Mouse (Mus musculus): ENCODE measurements at regions not wholly inside any gene's neighbourhood (a gene's known extent, or its start where the extent isn't known, plus 50 kb on each side); places are given as distances from the start of the nearest gene placed in this dataset.
"Not testable (repeated sequence)": the region's sequence is repeated elsewhere in the genome, so short reads cannot be mapped to it uniquely, and the experiment has no call there.

DNA sequence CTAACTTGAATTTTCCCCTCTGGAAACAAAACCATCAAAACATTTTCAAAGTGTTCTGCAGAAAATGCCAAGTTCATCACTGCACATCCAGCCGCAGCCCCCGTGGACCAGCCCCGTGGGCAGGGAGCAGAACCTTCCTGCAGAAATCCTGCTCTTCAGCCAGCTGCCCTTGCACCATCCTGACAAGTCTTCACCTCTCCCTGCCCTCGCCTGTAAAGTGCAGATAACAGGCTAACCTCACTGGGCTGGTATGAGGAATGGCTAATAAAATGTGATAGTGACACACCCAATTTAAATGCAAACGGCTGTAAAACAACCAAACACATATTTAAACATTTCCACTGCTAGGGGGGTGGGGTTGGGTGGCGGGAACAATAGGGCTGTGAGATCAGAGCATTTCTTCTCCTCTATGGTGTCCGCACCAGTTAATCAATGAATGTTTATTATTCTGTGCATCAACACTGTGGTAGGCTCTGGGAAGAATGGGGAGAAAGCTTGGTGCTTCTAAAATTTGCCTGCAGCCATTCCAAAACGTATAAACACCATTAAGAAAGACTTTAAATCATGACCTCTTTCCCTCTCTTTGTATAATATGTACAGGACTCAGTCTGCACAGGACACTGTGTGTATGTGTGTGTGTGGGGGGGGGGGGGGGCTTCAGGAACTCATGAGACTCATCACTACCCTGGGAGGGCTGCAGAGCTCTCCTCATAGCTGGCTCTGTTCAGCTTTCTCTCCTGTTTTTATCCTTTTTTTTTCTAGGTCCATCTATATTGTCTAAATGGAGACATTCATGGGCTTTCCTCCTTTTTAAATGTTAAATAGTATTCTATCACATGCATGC is 215.1 kb upstream of the Klf3 start:
- no peaks in the 10 kb centered on the region for H3K27me3 ChIP-seq (ENCODE audit: control insufficient read depth, insufficient read depth, low read length, poor library complexity, severe bottlenecking)
- DNase-seq (ENCODE audit: low read depth, low spot score) = no peak
- H3K36me3 ChIP-seq (ENCODE audit: control insufficient read depth, insufficient read depth, low read length, poor library complexity, severe bottlenecking) = no peaks in the 10 kb centered on the region; the same call in 1 of the 2 replicates

DNA sequence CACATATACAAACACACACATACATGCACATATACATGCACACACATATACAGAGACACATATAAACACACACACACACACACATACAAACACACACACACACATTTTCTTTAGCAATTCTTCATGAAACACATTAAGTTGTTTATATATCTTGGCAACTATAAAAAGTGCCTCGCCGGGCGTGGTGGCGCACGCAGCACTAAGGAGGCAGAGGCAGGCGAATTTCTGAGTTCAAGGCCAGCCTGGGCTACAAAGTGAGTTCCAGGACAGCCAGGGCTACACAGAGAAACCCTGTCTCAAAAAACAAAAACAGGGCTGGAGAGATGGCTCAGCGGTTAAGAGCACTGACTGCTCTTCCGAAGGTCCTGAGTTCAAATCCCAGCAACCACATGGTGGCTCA is 214.4 kb upstream of the Klf3 start:
- H3K27me3 ChIP-seq (ENCODE audit: control insufficient read depth, insufficient read depth, low read length, poor library complexity, severe bottlenecking); H3K36me3 ChIP-seq (ENCODE audit: control insufficient read depth, insufficient read depth, low read length, poor library complexity, severe bottlenecking); DNase-seq (ENCODE audit: low read depth, low spot score): not testable (repeated sequence)

DNA sequence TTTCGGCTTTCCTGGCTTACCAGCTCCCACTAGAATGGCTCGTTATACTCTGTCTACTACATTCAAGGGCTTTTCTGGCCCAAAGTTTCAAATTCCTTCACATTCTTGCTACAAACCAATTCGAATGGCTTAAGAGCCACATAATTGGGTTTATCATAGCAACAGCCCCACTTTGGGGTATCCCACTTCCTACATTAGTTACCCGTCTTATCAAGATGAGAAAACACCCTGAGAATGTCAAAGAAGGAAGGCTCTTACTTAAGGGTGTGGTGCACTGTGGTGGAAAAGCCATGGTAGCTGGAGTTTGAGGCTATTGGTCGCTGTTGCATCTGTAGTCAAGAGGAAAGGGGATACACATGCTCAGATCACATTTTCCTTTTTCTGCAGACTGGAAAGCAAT is 213.2 kb upstream of the Klf3 start:
- Histone ChIP-seq H3K27me3 (ENCODE audit: control insufficient read depth, insufficient read depth, low read length, poor library complexity, severe bottlenecking) (no peaks in the 10 kb centered on the region), H3K36me3 (ENCODE audit: control insufficient read depth, insufficient read depth, low read length, poor library complexity, severe bottlenecking) (no peaks in the 10 kb centered on the region; the same call in 1 of the 2 replicates)
- no peak for DNase-seq (ENCODE audit: low read depth, low spot score)

DNA sequence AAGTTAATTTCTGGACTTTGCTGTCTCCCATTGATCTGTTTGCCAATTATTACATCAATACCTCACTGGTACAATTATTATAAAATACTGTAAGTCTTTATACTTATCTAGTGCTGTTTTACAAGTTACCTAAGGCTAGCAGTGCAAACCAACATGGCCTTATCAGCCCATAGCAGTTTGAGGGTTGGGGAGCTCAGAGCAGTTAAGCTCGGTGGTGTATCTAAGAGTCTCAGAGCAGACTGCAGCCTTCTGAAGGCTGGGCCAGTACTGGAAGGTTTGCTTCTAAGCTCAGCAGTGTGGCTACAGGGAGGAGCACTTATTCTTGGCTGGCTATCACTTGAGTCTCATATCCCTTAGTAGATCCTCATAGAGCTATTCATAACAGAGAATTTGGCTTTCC is 212.4 kb upstream of the Klf3 start:
- Histone ChIP-seq H3K27me3 (ENCODE audit: control insufficient read depth, insufficient read depth, low read length, poor library complexity, severe bottlenecking) (no peaks in the 10 kb centered on the region), H3K36me3 (ENCODE audit: control insufficient read depth, insufficient read depth, low read length, poor library complexity, severe bottlenecking) (no peaks in the 10 kb centered on the region)
- DNase-seq (ENCODE audit: low read depth, low spot score) = no peak

DNA sequence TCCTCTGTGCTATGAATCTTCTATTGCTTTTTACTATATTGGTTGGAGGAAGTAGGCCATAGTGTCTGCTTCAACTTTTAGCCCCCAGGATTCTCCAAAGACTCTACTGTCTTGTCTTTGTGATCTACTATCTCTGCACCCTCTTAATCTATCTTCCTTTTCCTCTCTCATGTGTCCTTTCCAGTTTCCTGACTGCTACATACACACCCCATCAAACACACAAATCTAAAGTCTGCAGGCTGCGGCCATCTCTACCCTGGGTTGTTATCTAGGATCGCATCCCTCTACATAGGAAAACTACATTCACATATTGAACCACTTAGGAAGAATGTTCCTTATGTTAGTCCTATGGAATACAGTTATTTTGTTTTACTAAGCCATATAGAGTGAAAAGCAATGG is 211.4 kb upstream of the Klf3 start:
- H3K27me3 ChIP-seq (ENCODE audit: control insufficient read depth, insufficient read depth, low read length, poor library complexity, severe bottlenecking) = no peaks in the 10 kb centered on the region
- DNase-seq (ENCODE audit: low read depth, low spot score) = no peak
- no peaks in the 10 kb centered on the region for H3K36me3 ChIP-seq (ENCODE audit: control insufficient read depth, insufficient read depth, low read length, poor library complexity, severe bottlenecking)

DNA sequence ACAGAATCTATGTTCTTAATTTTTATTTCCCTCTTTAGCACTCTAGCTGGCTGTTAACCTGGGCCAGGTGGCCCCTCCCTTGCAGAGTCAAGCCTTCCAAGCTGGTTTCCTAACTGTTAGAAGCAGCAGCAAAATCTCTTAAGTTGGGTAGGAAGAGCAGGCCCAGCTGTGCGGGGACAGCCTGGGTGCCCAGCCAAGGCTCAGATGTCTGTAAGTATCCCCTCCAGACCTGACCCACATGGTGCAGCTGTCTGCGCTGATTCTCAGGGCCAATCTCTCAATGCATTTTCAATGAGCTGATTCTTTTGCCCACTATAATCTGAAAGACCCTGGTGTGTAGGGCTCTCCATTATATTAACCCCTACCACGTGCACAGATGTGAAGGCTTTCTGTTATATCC is 208.0 kb upstream of the Klf3 start:
- no peak for DNase-seq (ENCODE audit: low read depth, low spot score)
- H3K36me3 ChIP-seq (ENCODE audit: control insufficient read depth, insufficient read depth, low read length, poor library complexity, severe bottlenecking) = no peaks in the 10 kb centered on the region
- H3K27me3 ChIP-seq (ENCODE audit: control insufficient read depth, insufficient read depth, low read length, poor library complexity, severe bottlenecking) = no peaks in the 10 kb centered on the region

DNA sequence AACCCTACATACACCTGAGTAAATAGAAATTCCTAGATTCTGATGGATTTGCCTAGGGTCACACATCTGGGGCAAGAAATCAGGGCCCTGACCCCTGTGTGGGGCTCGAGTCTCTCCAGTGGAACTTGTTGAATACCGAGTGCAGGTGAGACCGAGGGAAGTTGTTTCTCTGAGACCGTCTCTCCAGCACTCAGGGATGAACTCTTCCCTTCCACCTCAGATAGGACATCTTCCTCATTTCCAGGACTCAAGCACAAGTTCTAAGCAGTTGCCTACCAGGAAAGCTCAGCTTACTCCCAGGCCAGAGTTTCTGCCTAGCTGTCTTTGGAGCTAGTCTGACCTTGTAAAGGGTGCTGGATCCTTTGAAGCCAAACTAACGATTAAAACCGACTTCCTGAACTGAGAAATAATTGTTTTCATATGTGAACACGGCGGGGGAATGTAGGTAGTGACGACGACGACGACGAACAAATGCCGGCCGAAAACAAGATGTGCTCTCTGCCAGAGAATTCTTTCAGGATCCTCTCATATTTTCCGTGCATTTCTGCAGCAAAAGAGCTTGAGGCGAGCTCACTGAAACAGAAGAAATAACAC is 207.3 kb upstream of the Klf3 start:
- H3K27me3 ChIP-seq (ENCODE audit: control insufficient read depth, insufficient read depth, low read length, poor library complexity, severe bottlenecking) = no peaks in the 10 kb centered on the region
- H3K36me3 ChIP-seq (ENCODE audit: control insufficient read depth, insufficient read depth, low read length, poor library complexity, severe bottlenecking) = no peaks in the 10 kb centered on the region
- no peak for DNase-seq (ENCODE audit: low read depth, low spot score)

DNA sequence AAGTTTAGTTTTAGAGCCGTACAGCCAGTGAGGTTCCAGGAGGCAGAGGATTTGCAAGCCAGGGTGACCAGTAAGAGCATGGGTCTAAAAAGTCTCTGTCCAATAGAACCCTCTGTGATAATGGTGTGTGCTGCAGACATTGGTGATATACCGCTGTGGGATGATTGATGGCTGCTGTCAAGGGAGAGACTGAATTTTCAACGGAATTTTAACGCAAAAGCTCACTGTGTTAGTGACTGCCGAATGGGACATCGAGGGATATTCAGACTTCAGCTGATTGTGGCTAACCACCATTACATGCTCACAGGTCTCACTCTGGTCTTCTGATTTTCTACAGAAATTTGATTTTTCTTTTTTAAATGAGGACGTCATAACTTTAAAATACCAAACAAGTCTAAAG is 206.2 kb upstream of the Klf3 start:
- Histone ChIP-seq H3K27me3 (ENCODE audit: control insufficient read depth, insufficient read depth, low read length, poor library complexity, severe bottlenecking) (no peaks in the 10 kb centered on the region), H3K36me3 (ENCODE audit: control insufficient read depth, insufficient read depth, low read length, poor library complexity, severe bottlenecking) (no peaks in the 10 kb centered on the region)
- no peak for DNase-seq (ENCODE audit: low read depth, low spot score)

DNA sequence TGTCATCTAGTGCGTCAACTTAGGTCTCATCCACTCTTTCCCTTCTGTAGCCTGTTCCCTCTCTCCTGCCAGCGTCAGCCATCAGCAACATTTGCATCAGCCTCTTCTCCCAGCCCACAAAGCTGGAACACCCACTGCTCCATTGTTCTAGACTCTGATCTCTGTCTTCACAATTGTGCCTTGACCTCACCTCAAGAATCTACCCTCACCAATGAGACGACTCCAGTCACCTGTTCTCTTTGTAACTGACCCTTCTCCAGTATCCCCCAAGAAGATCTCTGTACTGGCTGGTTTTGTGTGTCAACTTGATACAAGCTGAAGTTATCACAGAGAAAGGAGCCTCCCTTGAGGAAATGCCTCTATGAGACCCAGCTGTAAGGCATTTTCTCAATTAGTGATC is 205.7 kb upstream of the Klf3 start:
- Histone ChIP-seq H3K27me3 (ENCODE audit: control insufficient read depth, insufficient read depth, low read length, poor library complexity, severe bottlenecking) (no peaks in the 10 kb centered on the region), H3K36me3 (ENCODE audit: control insufficient read depth, insufficient read depth, low read length, poor library complexity, severe bottlenecking) (no peaks in the 10 kb centered on the region)
- no peak for DNase-seq (ENCODE audit: low read depth, low spot score)

DNA sequence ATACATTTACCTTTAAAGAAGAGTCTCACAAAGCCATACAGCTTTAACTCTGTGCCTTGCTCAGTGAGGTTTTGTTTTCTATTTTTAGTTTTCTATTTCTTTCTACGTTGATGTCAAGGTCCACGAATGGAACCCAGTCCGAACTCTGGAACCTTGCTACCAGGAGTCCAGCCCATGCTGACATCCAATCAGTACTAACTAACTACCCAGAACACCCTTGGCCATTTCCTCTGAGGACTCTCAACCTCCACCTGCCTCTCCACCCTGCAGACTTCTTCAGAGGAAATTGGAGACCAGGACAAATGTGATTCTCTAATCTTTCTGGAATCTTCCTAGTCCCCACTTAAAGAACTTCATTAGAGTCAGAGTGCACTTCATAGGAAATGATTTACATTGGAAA is 204.6 kb upstream of the Klf3 start:
- Histone ChIP-seq H3K36me3 (ENCODE audit: control insufficient read depth, insufficient read depth, low read length, poor library complexity, severe bottlenecking) (no peaks in the 10 kb centered on the region), H3K27me3 (ENCODE audit: control insufficient read depth, insufficient read depth, low read length, poor library complexity, severe bottlenecking) (no peaks in the 10 kb centered on the region)
- no peak for DNase-seq (ENCODE audit: low read depth, low spot score)

DNA sequence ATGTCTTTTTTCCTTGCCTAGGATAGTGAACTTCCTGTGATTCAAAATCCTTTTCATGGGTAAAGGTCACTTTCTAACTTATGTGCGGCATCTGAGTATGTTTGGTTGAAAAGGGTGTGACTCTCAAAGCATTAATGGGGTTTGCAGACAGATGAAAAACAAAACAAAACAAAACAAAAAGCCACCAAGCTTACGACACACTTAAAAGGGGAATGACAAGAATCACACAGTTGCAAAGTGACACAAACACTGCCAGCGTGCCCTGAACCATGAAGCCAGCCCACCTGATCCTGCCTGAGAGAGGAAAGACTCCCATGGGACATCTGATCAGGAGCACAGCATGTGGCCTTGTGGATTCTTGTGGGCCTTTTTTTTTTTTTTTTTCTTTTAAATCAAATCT is 204.2 kb upstream of the Klf3 start:
- Histone ChIP-seq H3K36me3 (ENCODE audit: control insufficient read depth, insufficient read depth, low read length, poor library complexity, severe bottlenecking) (no peaks in the 10 kb centered on the region), H3K27me3 (ENCODE audit: control insufficient read depth, insufficient read depth, low read length, poor library complexity, severe bottlenecking) (no peaks in the 10 kb centered on the region)
- peak; percentile 54 for DNase-seq (ENCODE audit: low read depth, low spot score)

DNA sequence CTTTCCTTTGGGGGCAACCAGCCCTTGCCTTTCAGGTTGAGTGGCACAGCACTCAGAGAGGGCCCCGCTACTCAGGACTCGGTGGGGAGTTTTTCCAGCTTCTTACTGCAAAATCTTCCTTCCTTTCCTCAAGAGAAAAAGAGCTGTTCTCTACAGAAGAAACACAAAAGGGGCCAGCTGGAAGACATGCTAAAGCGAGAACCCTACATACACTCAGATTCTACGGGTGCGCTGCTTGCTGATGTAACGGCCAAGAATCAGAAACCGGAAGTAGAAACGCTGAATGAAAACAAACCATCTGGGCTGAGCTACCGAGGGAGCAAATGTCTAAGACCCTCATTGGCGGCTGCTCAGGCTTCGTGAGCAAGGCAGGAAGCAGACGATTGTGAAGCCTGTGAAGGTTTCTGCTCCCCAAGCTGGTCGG is 203.3 kb upstream of the Klf3 start:
- DNase-seq (ENCODE audit: low read depth, low spot score) = peak; percentile 80
- no peaks in the 10 kb centered on the region for H3K36me3 ChIP-seq (ENCODE audit: control insufficient read depth, insufficient read depth, low read length, poor library complexity, severe bottlenecking)
- H3K27me3 ChIP-seq (ENCODE audit: control insufficient read depth, insufficient read depth, low read length, poor library complexity, severe bottlenecking) = no peaks in the 10 kb centered on the region

DNA sequence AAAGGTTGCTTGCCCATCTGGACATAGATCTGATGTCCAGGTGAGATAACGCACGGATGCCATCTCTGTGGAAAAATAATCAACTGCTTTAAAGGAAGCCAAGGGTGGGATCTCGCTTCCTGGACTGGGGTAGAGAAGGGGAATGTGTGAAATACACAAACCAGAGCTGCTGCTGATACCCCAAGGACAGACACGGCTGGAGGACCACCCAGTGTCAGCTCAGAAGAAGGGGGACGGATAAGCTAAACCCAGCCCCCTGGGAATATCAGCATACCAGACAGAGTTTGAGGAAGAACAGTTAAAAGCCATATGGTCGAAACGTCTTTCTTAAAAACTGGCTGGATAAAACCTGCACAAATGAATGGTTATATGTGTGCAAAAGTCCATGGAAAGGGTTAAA is 202.8 kb upstream of the Klf3 start:
- DNase-seq (ENCODE audit: low read depth, low spot score) = peak; percentile 25
- H3K27me3 ChIP-seq (ENCODE audit: control insufficient read depth, insufficient read depth, low read length, poor library complexity, severe bottlenecking) = no peaks in the 10 kb centered on the region
- no peaks in the 10 kb centered on the region for H3K36me3 ChIP-seq (ENCODE audit: control insufficient read depth, insufficient read depth, low read length, poor library complexity, severe bottlenecking)

DNA sequence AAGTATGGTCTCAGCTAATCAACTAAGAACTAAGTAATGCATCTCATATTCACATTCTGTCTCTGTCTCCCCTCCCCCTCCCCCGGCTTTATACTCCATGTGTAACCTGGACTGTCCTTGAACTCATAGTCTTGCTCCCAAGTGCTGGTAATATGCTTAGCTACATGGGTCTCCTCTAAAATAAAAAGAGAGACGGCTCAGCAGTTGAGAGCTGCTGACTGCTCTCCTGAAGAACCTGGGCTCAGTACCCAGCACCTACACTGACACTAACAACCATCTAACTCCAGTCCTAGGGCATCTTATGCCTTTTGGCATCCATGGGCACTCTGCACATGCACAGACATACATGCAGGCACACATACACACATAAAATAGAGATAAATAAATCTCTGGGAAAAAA is 202.4 kb upstream of the Klf3 start:
- no peaks in the 10 kb centered on the region for H3K27me3 ChIP-seq (ENCODE audit: control insufficient read depth, insufficient read depth, low read length, poor library complexity, severe bottlenecking)
- no peak for DNase-seq (ENCODE audit: low read depth, low spot score)
- H3K36me3 ChIP-seq (ENCODE audit: control insufficient read depth, insufficient read depth, low read length, poor library complexity, severe bottlenecking) = no peaks in the 10 kb centered on the region

DNA sequence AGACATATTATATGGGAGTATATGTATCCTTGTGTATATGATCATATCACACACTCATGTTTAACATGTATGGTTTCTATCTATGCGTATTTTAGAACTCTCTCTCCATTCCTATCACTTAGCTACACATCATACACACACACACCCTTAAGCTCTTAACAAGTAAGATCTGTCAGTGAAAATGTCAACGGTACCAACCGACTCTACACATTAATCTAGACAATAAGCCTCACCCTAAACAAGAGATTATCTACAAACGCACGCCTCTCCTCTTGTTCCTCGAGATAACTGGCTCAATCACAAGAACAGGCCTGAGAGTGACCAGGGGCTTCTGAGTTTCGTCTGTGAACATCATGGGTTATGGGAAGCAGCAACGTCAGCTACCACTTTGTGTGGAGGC is 201.9 kb upstream of the Klf3 start:
- Histone ChIP-seq H3K36me3 (ENCODE audit: control insufficient read depth, insufficient read depth, low read length, poor library complexity, severe bottlenecking) (no peaks in the 10 kb centered on the region), H3K27me3 (ENCODE audit: control insufficient read depth, insufficient read depth, low read length, poor library complexity, severe bottlenecking) (no peaks in the 10 kb centered on the region)
- DNase-seq (ENCODE audit: low read depth, low spot score) = no peak

DNA sequence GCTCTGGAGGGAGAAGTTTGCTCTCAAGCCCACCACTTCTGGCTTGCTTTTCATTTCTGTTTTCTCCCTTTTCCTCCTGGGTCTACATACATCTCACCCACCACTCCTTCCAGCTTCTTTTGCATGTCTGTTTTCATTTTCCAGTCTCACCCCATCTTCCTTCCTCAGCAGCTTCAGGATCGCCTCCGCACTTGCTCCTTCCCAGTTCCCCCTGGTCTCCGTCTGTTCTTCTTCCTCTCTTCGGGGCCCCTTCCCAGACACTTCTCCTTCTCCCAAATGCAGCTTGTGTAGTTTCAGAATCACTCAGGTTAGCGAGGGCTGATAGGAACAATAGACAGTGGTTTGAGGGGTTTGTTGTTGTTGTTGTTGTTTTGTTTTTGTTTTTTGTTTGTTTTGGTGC is 201.4 kb upstream of the Klf3 start:
- no peak for DNase-seq (ENCODE audit: low read depth, low spot score)
- H3K27me3 ChIP-seq (ENCODE audit: control insufficient read depth, insufficient read depth, low read length, poor library complexity, severe bottlenecking) = no peaks in the 10 kb centered on the region
- H3K36me3 ChIP-seq (ENCODE audit: control insufficient read depth, insufficient read depth, low read length, poor library complexity, severe bottlenecking) = no peaks in the 10 kb centered on the region
